Mouse (Mus musculus): ENCODE measurements around the gene Rbpms2. TPM values are rescaled to one million over a fixed set of nuclear protein-coding genes. Genes with fewer than 3 reads are reported as not detected.

Gene Rbpms2
- polyA plus RNA-seq, 1 experiment from 2014 or later, result 12.6 TPM

- no peak overlapping the region for H3K27ac ChIP-seq
- no peaks in the 10 kb centered on the region for H3K4me1 ChIP-seq (replicated peaks)
- H3K4me3 ChIP-seq (replicated peaks), result no peak overlapping the region
- no peak for DNase-seq
- WGBS (ENCODE audit: insufficient replicate concordance), result 29% methylated on average over 8 of the region's 11 CpGs
- peaks cover 22% of the 10 kb centered on the region for H3K36me3 ChIP-seq
- H3K4me2 ChIP-seq, result peak overlapping the region; percentile 34; the same call in 1 of the 2 replicates
- H3K9me3 ChIP-seq (replicated peaks), result no peaks in the 10 kb centered on the region
- ATAC-seq (ENCODE audit: low read depth), result no peak
- no peak overlapping the region for H3K9ac ChIP-seq
- 0 out of 2 replicates have a peak, but pooled peaks cover 3% of the 10 kb centered on the region for H3K27me3 ChIP-seq
Measured at GRCm38 (mm10) chr9:65598765-65599249, 30.6 kb upstream of the Rbpms2 start.

- Histone ChIP-seq H3K27ac (no peak overlapping the region), H3K4me2 (no peak overlapping the region), H3K36me3 (peaks cover under 1% of the 10 kb centered on the region), H3K9me3 (replicated peaks) (no peaks in the 10 kb centered on the region), H3K4me3 (replicated peaks) (no peak overlapping the region), H3K4me1 (replicated peaks) (peaks cover 6% of the 10 kb centered on the region), H3K9ac (no peak overlapping the region), H3K27me3 (0 out of 2 replicates have a peak, but pooled peaks cover 3% of the 10 kb centered on the region)
- no peak for DNase-seq
- WGBS (ENCODE audit: insufficient replicate concordance), result 34% methylated on average over 2 of the region's 2 CpGs
- no peak for ATAC-seq (ENCODE audit: low read depth)
Measured at GRCm38 (mm10) chr9:65600951-65601350, 28.5 kb upstream of the Rbpms2 start.

GRCm38 (mm10) chr9:65603401-65604102 lies 25.9 kb upstream of the Rbpms2 start:
- Histone ChIP-seq H3K4me2 (no peak overlapping the region), H3K27ac (no peak overlapping the region), H3K4me3 (replicated peaks) (no peak overlapping the region), H3K4me1 (replicated peaks) (peaks cover 10% of the 10 kb centered on the region), H3K9me3 (replicated peaks) (no peaks in the 10 kb centered on the region), H3K36me3 (no peaks in the 10 kb centered on the region), H3K9ac (no peak overlapping the region), H3K27me3 (0 out of 2 replicates have a peak, but pooled peaks cover 6% of the 10 kb centered on the region)
- ATAC-seq (ENCODE audit: low read depth) (no peak), DNase-seq (no peak)
- WGBS (ENCODE audit: insufficient replicate concordance), result 56% methylated on average over 8 of the region's 8 CpGs

GRCm38 (mm10) chr9:65605471-65606136 lies 23.8 kb upstream of the Rbpms2 start:
- ATAC-seq (ENCODE audit: low read depth) (no peak), DNase-seq (peak; percentile 56)
- H3K4me2 ChIP-seq, result 0 out of 2 replicates have a peak overlapping the region, but pooled peaks have one; percentile 23
- H3K9ac ChIP-seq, result no peak overlapping the region
- no peak overlapping the region for H3K27ac ChIP-seq
- peaks cover 10% of the 10 kb centered on the region for H3K4me1 ChIP-seq (replicated peaks)
- H3K9me3 ChIP-seq (replicated peaks), result no peaks in the 10 kb centered on the region
- H3K27me3 ChIP-seq, result 0 out of 2 replicates have a peak, but pooled peaks cover 4% of the 10 kb centered on the region
- 9% methylated on average over 9 of the region's 9 CpGs for WGBS (ENCODE audit: insufficient replicate concordance)
- no peaks in the 10 kb centered on the region for H3K36me3 ChIP-seq
- no peak overlapping the region for H3K4me3 ChIP-seq (replicated peaks)

GRCm38 (mm10) chr9:65606321-65607109 lies 22.9 kb upstream of the Rbpms2 start:
- WGBS (ENCODE audit: insufficient replicate concordance), result 48% methylated on average over 9 of the region's 9 CpGs
- Histone ChIP-seq H3K27me3 (0 out of 2 replicates have a peak, but pooled peaks cover 3% of the 10 kb centered on the region), H3K36me3 (no peaks in the 10 kb centered on the region), H3K4me2 (no peak overlapping the region), H3K9me3 (replicated peaks) (no peaks in the 10 kb centered on the region), H3K4me3 (replicated peaks) (no peak overlapping the region), H3K4me1 (replicated peaks) (peaks cover 10% of the 10 kb centered on the region), H3K27ac (no peak overlapping the region), H3K9ac (no peak overlapping the region)
- no peak for DNase-seq
- ATAC-seq (ENCODE audit: low read depth), result no peak

- 52% methylated on average over 2 of the region's 2 CpGs for WGBS (ENCODE audit: insufficient replicate concordance)
- DNase-seq (no peak), ATAC-seq (ENCODE audit: low read depth) (no peak)
- H3K36me3 ChIP-seq, result no peaks in the 10 kb centered on the region
- H3K27me3 ChIP-seq, result 0 out of 2 replicates have a peak, but pooled peaks cover 3% of the 10 kb centered on the region
- peaks cover 10% of the 10 kb centered on the region for H3K4me1 ChIP-seq (replicated peaks)
- H3K9me3 ChIP-seq (replicated peaks), result no peaks in the 10 kb centered on the region
- H3K27ac ChIP-seq, result no peak overlapping the region
- no peak overlapping the region for H3K4me2 ChIP-seq
- no peak overlapping the region for H3K4me3 ChIP-seq (replicated peaks)
- no peak overlapping the region for H3K9ac ChIP-seq
Measured at GRCm38 (mm10) chr9:65607120-65607519, 22.3 kb upstream of the Rbpms2 start.

- no peak overlapping the region for H3K4me3 ChIP-seq (replicated peaks)
- ATAC-seq (ENCODE audit: low read depth) (no peak), DNase-seq (no peak)
- no peaks in the 10 kb centered on the region for H3K4me1 ChIP-seq (replicated peaks)
- no peaks in the 10 kb centered on the region for H3K36me3 ChIP-seq
- H3K9me3 ChIP-seq (replicated peaks), result no peaks in the 10 kb centered on the region
- no peak overlapping the region for H3K4me2 ChIP-seq
- WGBS (ENCODE audit: insufficient replicate concordance), result 73% methylated on average over 5 of the region's 5 CpGs
- no peaks in the 10 kb centered on the region for H3K27me3 ChIP-seq
- H3K27ac ChIP-seq, result no peak overlapping the region
- no peak overlapping the region for H3K9ac ChIP-seq
Measured at GRCm38 (mm10) chr9:65611969-65612486, 17.4 kb upstream of the Rbpms2 start.

- H3K4me3 ChIP-seq (replicated peaks), result no peak overlapping the region
- ATAC-seq (ENCODE audit: low read depth) (no peak), DNase-seq (no peak)
- no peak overlapping the region for H3K27ac ChIP-seq
- H3K9me3 ChIP-seq (replicated peaks), result no peaks in the 10 kb centered on the region
- H3K27me3 ChIP-seq, result no peaks in the 10 kb centered on the region
- no peaks in the 10 kb centered on the region for H3K36me3 ChIP-seq
- WGBS (ENCODE audit: insufficient replicate concordance), result 45% methylated on average over 2 of the region's 2 CpGs
- no peak overlapping the region for H3K9ac ChIP-seq
- no peaks in the 10 kb centered on the region for H3K4me1 ChIP-seq (replicated peaks)
- H3K4me2 ChIP-seq, result no peak overlapping the region
Measured at GRCm38 (mm10) chr9:65613098-65613497, 16.4 kb upstream of the Rbpms2 start.

- H3K9me3 ChIP-seq (replicated peaks), result no peaks in the 10 kb centered on the region
- H3K27me3 ChIP-seq, result no peaks in the 10 kb centered on the region
- 50% methylated on average over 3 of the region's 3 CpGs for WGBS (ENCODE audit: insufficient replicate concordance)
- DNase-seq, result no peak
- H3K4me3 ChIP-seq (replicated peaks), result no peak overlapping the region
- no peak overlapping the region for H3K27ac ChIP-seq
- no peak for ATAC-seq (ENCODE audit: low read depth)
- no peaks in the 10 kb centered on the region for H3K36me3 ChIP-seq
- no peak overlapping the region for H3K4me2 ChIP-seq
- no peaks in the 10 kb centered on the region for H3K4me1 ChIP-seq (replicated peaks)
- no peak overlapping the region for H3K9ac ChIP-seq
Measured at GRCm38 (mm10) chr9:65619311-65619710, 10.1 kb upstream of the Rbpms2 start.

- Histone ChIP-seq H3K27me3 (peaks cover 9% of the 10 kb centered on the region), H3K4me1 (replicated peaks) (no peaks in the 10 kb centered on the region), H3K4me2 (no peak overlapping the region), H3K9ac (no peak overlapping the region), H3K4me3 (replicated peaks) (no peak overlapping the region), H3K36me3 (no peaks in the 10 kb centered on the region), H3K27ac (no peak overlapping the region), H3K9me3 (replicated peaks) (no peaks in the 10 kb centered on the region)
- WGBS (ENCODE audit: insufficient replicate concordance), result 67% methylated on average over 4 of the region's 4 CpGs
- no peak for DNase-seq
- ATAC-seq (ENCODE audit: low read depth), result no peak
Measured at GRCm38 (mm10) chr9:65621196-65621595, 8.3 kb upstream of the Rbpms2 start.

- H3K27me3 ChIP-seq, result peaks cover 14% of the 10 kb centered on the region
- H3K4me1 ChIP-seq (replicated peaks), result no peaks in the 10 kb centered on the region
- DNase-seq, result no peak
- no peaks in the 10 kb centered on the region for H3K9me3 ChIP-seq (replicated peaks)
- WGBS (ENCODE audit: insufficient replicate concordance), result 62% methylated on average over 2 of the region's 2 CpGs
- no peaks in the 10 kb centered on the region for H3K36me3 ChIP-seq
- H3K4me3 ChIP-seq (replicated peaks), result no peak overlapping the region
- H3K9ac ChIP-seq, result no peak overlapping the region
- no peak overlapping the region for H3K27ac ChIP-seq
- no peak for ATAC-seq (ENCODE audit: low read depth)
- H3K4me2 ChIP-seq, result no peak overlapping the region
Measured at GRCm38 (mm10) chr9:65621666-65622065, 7.8 kb upstream of the Rbpms2 start.
